Mouse (Mus musculus) MEL (cell line): ENCODE measurements at regions not wholly inside any gene's neighbourhood (a gene's known extent, or its start where the extent isn't known, plus 50 kb on each side); places are given as distances from the start of the nearest gene placed in this dataset.

ENCODE experiments used
- DNase-seq: peaks from one replicate; pipeline ENCODE4 v3.0.0; 2011; ENCODE audit warnings: low read depth, low spot score
- H3K27ac ChIP-seq: 2 replicates; pipeline ENCODE4 v1.5.1; 2012; ENCODE audit warnings: low read depth, mild to moderate bottlenecking, control low read depth, low read length, moderate library complexity; ENCODE audit not compliant: control insufficient read depth
- H3K27me3 ChIP-seq, 2 experiments: fragments of 150-350 bp in 1 of 2; sonication (generic) in 1 of 2; 2 replicates each; pipeline ENCODE4 v1.6.1; 2012; ENCODE audit warnings: low read length in 2 of 2, mild to moderate bottlenecking in 2 of 2, improper control_type of control experiment in 1 of 2, moderate library complexity in 1 of 2; ENCODE audit not compliant: insufficient read depth in 2 of 2, control insufficient read depth in 1 of 2
- H3K36me3 ChIP-seq, 2 experiments: 2 replicates each; pipeline ENCODE4 v1.6.1; 2012 to 2014; ENCODE audit warnings: low read length in 2 of 2, improper control_type of control experiment in 1 of 2, inconsistent platforms in 1 of 2, mild to moderate bottlenecking in 1 of 2; ENCODE audit not compliant: insufficient read depth in 2 of 2, control insufficient read depth in 1 of 2
- H3K4me1 ChIP-seq, 2 experiments: fragments of 150-350 bp in 1 of 2; sonication (generic) in 1 of 2; 2 replicates each; pipeline ENCODE4 v1.6.1; 2012; ENCODE audit warnings: low read length in 2 of 2, improper control_type of control experiment in 1 of 2, mild to moderate bottlenecking in 1 of 2; ENCODE audit not compliant: insufficient read depth in 2 of 2, control insufficient read depth in 1 of 2
- H3K4me3 ChIP-seq, 2 experiments: fragments of 150-350 bp in 1 of 2; sonication (generic) in 1 of 2; 2 replicates each; pipeline ENCODE4 v1.5.1; 2012; ENCODE audit warnings: low read depth in 2 of 2, low read length in 2 of 2, mild to moderate bottlenecking in 2 of 2, moderate library complexity in 2 of 2, control low read depth in 1 of 2, improper control_type of control experiment in 1 of 2; ENCODE audit not compliant: control insufficient read depth in 1 of 2, insufficient read depth in 1 of 2
- H3K79me2 ChIP-seq: 2 replicates; pipeline ENCODE4 v1.6.1; 2012; ENCODE audit warnings: mild to moderate bottlenecking, low read length, moderate library complexity; ENCODE audit not compliant: control insufficient read depth, poor library complexity, insufficient read depth
- H3K9ac ChIP-seq: 2 replicates; pipeline ENCODE4 v1.6.1; 2012; ENCODE audit warnings: low read depth, mild to moderate bottlenecking, control low read depth, low read length, moderate library complexity; ENCODE audit not compliant: control insufficient read depth, poor library complexity, severe bottlenecking
- H3K9me3 ChIP-seq: fragments of 150-350 bp; sonication (generic); replicated peaks from 2 replicates; pipeline ENCODE4 v1.6.1; 2012; ENCODE audit warnings: mild to moderate bottlenecking, low read length, improper control_type of control experiment, moderate library complexity; ENCODE audit not compliant: insufficient read depth
- CHD2 ChIP-seq: IDR thresholded peaks from 2 replicates; pipeline ENCODE4 v1.6.1; 2011; ENCODE audit warnings: low read length, improper control_type of control experiment
- ETS1 ChIP-seq: IDR thresholded peaks from 2 replicates; pipeline ENCODE4 v1.6.1; 2012; ENCODE audit warnings: low read depth, mild to moderate bottlenecking, inconsistent platforms, low read length, improper control_type of control experiment, moderate library complexity
- GABPA ChIP-seq: IDR thresholded peaks from 2 replicates; pipeline ENCODE4 v1.6.1; 2012; ENCODE audit warnings: low read depth, mild to moderate bottlenecking, inconsistent platforms, low read length, improper control_type of control experiment, moderate library complexity
- HCFC1 ChIP-seq: IDR thresholded peaks from 2 replicates; pipeline ENCODE4 v1.6.1; 2012; ENCODE audit warnings: low read depth, mild to moderate bottlenecking, inconsistent platforms, low read length, improper control_type of control experiment, moderate library complexity
- JUND ChIP-seq: IDR thresholded peaks from 2 replicates; pipeline ENCODE4 v1.6.1; 2011; ENCODE audit warnings: low read depth, mild to moderate bottlenecking, improper control_type of control experiment, low read length
- KAT2A ChIP-seq: conservative IDR thresholded peaks from 2 replicates; pipeline ENCODE4 v1.6.1; 2012; ENCODE audit warnings: low read depth, low read length, improper control_type of control experiment, inconsistent platforms
- MAX ChIP-seq: IDR thresholded peaks from 2 replicates; pipeline ENCODE4 v1.6.1; 2011; ENCODE audit warnings: low read length, improper control_type of control experiment
- MAZ ChIP-seq: IDR thresholded peaks from 2 replicates; pipeline ENCODE4 v1.6.1; 2012; ENCODE audit warnings: low read depth, mild to moderate bottlenecking, inconsistent platforms, low read length, improper control_type of control experiment
- MYB ChIP-seq: IDR thresholded peaks from 2 replicates; pipeline ENCODE4 v1.6.1; 2011; ENCODE audit warnings: mild to moderate bottlenecking, low read depth, low read length, improper control_type of control experiment
- NELFE ChIP-seq: IDR thresholded peaks from 2 replicates; pipeline ENCODE4 v1.6.1; 2011; ENCODE audit warnings: low read depth, low read length, improper control_type of control experiment
- RAD21 ChIP-seq: IDR thresholded peaks from 2 replicates; pipeline ENCODE4 v1.6.1; 2011; ENCODE audit warnings: mild to moderate bottlenecking, low read depth, low read length, improper control_type of control experiment
- RCOR1 ChIP-seq: IDR thresholded peaks from 2 replicates; pipeline ENCODE4 v1.6.1; 2012; ENCODE audit warnings: low read depth, mild to moderate bottlenecking, inconsistent platforms, low read length, improper control_type of control experiment
- SMC3 ChIP-seq: IDR thresholded peaks from 2 replicates; pipeline ENCODE4 v1.6.1; 2011; ENCODE audit warnings: low read depth, low read length, improper control_type of control experiment
- TAL1 ChIP-seq: IDR thresholded peaks from 2 replicates; pipeline ENCODE4 v1.6.1; 2012; ENCODE audit warnings: mild to moderate bottlenecking, inconsistent platforms, low read length, moderate library complexity, mixed read lengths
- TBP ChIP-seq: IDR thresholded peaks from 2 replicates; pipeline ENCODE4 v1.8.0; 2011; ENCODE audit warnings: low read depth, low read length, improper control_type of control experiment
- USF2 ChIP-seq, 2 experiments: IDR thresholded peaks; 2 replicates each; pipeline ENCODE4 v1.6.1; 2011 to 2012; ENCODE audit warnings: improper control_type of control experiment in 2 of 2, low read length in 2 of 2, borderline replicate concordance in 1 of 2, inconsistent platforms in 1 of 2, low read depth in 1 of 2, mild to moderate bottlenecking in 1 of 2; ENCODE audit not compliant: insufficient read depth in 1 of 2
- ZC3H11A ChIP-seq: IDR thresholded peaks from 2 replicates; pipeline ENCODE4 v1.6.1; 2012; ENCODE audit warnings: low read depth, mild to moderate bottlenecking, inconsistent platforms, low read length, improper control_type of control experiment
- ZKSCAN1 ChIP-seq: IDR thresholded peaks from 2 replicates; pipeline ENCODE4 v1.6.1; 2012; ENCODE audit warnings: low read depth, mild to moderate bottlenecking, inconsistent platforms, low read length, improper control_type of control experiment, moderate library complexity

DNA sequence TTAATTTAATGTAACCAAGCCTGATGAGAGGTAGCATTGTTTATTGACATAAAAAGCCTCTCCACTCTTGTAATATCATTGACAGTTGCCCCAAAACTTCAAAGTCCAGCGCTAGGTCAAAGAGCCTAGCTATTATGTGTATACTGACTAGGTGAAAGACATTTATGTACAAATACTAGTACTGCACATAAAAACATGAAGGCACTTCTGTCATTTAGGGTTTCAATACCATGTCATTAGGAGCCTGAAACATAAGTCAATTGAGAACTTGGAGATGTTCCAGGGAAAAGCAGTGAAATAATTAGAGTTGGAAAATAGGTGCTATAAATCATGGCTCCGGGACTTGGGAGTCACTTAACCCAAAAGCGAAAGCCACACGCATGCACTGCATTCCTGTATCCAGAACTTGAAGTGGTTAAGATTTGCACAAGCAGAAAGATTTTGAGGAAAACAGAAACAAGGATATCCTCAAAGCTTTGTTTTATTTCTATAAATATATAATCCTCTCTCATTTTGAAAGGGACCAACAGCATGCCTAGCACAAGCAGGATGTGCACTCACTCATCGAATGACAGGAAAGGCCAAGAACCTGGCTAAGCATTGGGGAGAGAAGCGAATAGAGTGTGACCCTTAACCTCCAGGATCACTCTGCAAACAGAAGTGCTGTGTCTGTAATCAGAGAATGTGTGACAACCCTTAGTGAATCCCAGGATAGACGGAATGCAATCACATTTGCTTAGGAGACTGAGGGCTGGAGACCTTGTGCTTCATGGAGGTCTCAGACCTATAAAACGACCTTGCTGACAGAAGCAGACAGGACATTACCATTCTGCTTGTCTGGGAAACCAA lies 176.3 kb upstream of the Crim1 start:
- Histone ChIP-seq H3K36me3 (no peaks in the 10 kb centered on the region), H3K27ac (no peak overlapping the region), H3K9me3 (no peaks in the 10 kb centered on the region), H3K79me2 (no peaks in the 10 kb centered on the region), H3K27me3 (no peaks in the 10 kb centered on the region), H3K4me1 (no peaks in the 10 kb centered on the region), H3K9ac (no peak overlapping the region), H3K4me3 (no peak overlapping the region)
- no peak for DNase-seq
- no peak for TF ChIP-seq NELFE
- TF ChIP-seq ETS1: no peak
- no peak for TF ChIP-seq TBP
- TF ChIP-seq ZC3H11A: no peak
- no peak for TF ChIP-seq MAX

GRCm38 (mm10) chr17:78024356-78024723 lies 175.7 kb upstream of the Crim1 start:
- no peak overlapping the region for H3K9ac ChIP-seq
- no peaks in the 10 kb centered on the region for H3K36me3 ChIP-seq
- H3K27me3 ChIP-seq: no peaks in the 10 kb centered on the region
- H3K4me1 ChIP-seq: no peaks in the 10 kb centered on the region
- H3K27ac ChIP-seq: no peak overlapping the region
- H3K4me3 ChIP-seq: no peak overlapping the region
- DNase-seq: no peak
- TF ChIP-seq KAT2A: no peak
- no peak for TF ChIP-seq MAZ
- TF ChIP-seq MYB: no peak
- no peak for TF ChIP-seq ZKSCAN1
- TF ChIP-seq SMC3: no peak
- TF ChIP-seq JUND: no peak
- no peak for TF ChIP-seq RAD21
- no peak for TF ChIP-seq GABPA
- TF ChIP-seq HCFC1: no peak
- TF ChIP-seq TAL1: no peak
- H3K9me3 ChIP-seq: no peaks in the 10 kb centered on the region
- no peaks in the 10 kb centered on the region for H3K79me2 ChIP-seq

DNA sequence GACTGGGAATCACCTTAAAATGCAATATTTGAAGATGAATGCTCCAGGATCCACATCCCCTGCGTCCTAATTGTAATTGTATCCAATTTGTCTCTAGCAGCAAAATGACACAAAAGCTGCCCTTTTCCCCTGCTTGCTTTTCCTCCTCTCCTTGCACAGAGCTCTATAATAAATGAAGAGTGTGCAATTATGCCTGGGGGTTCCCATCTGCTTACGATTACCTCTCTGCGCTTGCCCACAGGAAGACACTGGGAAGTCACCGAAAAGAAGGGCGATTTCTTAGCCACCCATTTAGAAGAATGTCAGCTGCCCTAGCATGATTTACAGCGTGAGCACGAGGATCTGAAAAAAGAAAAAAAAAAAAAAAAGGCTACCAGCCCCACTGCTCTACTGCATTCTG lies 174.8 kb upstream of the Crim1 start:
- no peak overlapping the region for H3K9ac ChIP-seq
- H3K36me3 ChIP-seq: no peaks in the 10 kb centered on the region
- no peaks in the 10 kb centered on the region for H3K4me1 ChIP-seq

More for the DNA sequence above, 174.8 kb upstream of the Crim1 start:
- Histone ChIP-seq H3K79me2 (no peaks in the 10 kb centered on the region), H3K27ac (no peak overlapping the region), H3K27me3 (no peaks in the 10 kb centered on the region), H3K9me3 (no peaks in the 10 kb centered on the region), H3K4me3 (no peak overlapping the region)
- TF ChIP-seq ETS1 (no peak), ZC3H11A (no peak), RCOR1 (no peak), USF2 (IDR thresholded peaks at IDR 0.05; ENCODE audit: borderline replicate concordance in 1 of 2, insufficient read depth in 1 of 2, low read depth in 1 of 2, low read length in 2 of 2) (no peak), CHD2 (no peak)
- no peak for DNase-seq
